Mouse (Mus musculus) left cerebral cortex, adult 8-10 months (tissue): ENCODE results near the gene Fpr2. TPM values are rescaled to one million over a fixed set of nuclear protein-coding genes. Genes with fewer than 3 reads are reported as not detected.
A peak's percentile ranks its signal among the peaks of the same experiment; 100 is the strongest.
"Not testable (repeated sequence)": the region's sequence is repeated elsewhere in the genome, so short reads cannot be mapped to it uniquely, and the experiment has no call there.

Experiments used
- DNase-seq, 2 experiments: peaks; one replicate each; pipeline ENCODE4 v3.0.0; 2022; ENCODE audit warnings: low spot score in 2 of 2
- total RNA-seq, 4 experiments: library from RNA; stranded (reverse); gene quantifications; 2 replicates each; pipeline ENCODE4 v1.2.4; 2022

Fpr2 gene
- total RNA-seq, 4 experiments from 2014 or later, result not detected

DNA sequence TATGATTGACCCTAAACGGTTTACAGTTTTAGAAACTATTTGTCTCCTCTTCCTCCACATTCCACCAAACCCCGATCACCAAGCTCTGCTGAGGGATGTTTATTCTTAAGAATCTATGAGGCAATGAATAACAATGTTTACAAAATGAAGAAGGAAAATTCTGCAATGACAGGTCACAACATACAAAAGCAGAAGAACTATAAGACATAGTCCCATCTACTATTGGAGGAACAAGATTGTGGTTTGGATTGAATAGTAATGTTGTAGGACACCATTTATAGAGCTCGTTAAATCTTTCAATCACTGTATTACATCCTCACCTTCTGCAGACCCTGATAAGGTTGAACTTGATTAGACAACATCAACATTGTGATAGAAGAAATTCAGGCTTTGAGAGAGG, 5.0 kb upstream of the Fpr2 start:
- DNase-seq, result no peak

DNA sequence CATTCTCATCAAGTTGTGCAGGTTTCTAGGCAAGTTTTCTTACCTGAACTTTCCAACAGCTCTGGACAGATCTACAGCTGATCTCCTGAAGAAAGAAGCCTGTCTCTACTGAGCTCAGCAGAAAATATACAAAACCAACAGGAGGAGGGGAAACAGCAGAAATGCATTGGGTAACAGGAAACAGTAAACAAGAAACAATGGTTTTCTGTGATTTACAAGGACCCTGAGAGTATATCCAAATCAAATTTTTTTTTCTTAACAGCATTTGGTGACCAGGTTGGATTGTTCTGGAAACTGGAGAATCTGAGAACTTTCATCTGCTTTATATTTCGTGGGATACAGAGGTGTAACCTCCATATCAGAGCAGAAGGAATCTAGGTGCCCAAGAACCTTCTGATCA, 3.8 kb upstream of the Fpr2 start, which contains the start of gene Fpr1:
TSS of gene Fpr1 (minus strand) at position 101 of the 400 bp plus-strand sequence.
- DNase-seq, result no peak

DNA sequence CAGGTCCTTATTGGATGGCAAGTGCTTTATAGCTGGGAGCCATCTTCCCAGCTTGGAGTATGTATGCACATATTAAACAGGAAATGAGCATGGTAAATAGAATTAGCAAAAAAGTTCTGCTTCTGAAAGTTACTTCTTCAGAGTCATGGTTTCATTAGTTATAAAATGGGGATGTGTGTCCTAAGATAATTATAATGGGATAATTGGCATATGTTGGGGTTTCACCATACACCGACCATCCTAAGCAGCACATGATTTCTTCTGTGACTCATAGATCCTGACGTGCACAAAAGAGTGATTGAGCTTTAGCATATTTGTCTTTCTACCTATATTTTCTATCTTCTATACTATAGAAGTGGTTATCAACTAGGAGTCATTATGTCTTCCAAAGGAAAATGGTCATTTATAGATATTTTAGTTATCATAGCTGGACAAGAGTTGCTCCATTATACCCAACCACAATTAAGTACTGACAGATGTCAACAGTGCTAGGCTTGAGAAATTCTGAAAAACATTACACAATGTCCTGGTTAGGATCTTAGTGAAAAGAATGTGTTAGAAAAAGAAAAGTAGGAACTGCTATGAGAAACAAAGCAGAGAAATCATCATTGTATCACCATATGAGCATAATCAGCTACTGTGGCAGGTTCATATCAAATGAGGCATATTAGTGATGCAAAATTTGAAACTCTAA, 2.3 kb downstream of the Fpr2 start:
- no peak for DNase-seq

DNA sequence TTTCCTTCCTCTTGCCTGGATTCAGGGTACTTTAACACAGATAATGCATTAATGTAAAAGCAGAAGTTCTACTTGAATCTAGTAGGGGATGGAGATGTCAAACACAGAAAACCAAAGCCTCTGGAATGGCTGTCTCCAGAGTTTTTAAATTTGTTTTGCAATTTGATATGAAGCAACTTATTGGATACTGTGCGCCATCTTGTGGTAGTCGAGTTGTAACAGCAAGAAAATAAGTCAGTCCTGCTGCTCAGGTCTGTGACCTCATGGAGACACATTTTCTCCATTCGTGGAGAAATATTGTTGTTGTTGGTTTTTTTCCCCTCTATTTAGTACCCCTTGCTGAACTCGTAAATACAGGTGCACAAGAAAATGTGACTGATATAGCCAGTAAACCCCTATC, 8.4 kb downstream of the Fpr2 start:
- DNase-seq, result no peak

DNA sequence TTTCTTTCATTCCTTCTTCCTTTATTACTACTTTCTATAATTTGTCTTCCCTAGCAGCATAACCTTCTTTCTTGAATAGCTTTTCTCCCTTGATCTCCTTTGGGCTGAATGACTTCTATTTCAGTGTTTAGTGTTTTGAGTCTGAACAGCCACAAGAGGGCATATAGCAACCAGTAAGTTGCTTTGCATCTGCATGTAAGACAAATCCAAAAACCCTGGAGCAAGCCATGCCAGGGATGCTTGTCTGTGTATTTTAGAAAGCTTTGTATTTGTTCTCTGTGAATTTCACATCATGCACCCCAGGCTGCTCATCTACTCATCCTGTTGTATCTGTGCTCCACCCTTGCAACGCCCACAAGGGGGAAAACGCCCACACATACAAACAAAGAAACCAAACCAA, 11.6 kb downstream of the Fpr2 start:
- no peak for DNase-seq

DNA sequence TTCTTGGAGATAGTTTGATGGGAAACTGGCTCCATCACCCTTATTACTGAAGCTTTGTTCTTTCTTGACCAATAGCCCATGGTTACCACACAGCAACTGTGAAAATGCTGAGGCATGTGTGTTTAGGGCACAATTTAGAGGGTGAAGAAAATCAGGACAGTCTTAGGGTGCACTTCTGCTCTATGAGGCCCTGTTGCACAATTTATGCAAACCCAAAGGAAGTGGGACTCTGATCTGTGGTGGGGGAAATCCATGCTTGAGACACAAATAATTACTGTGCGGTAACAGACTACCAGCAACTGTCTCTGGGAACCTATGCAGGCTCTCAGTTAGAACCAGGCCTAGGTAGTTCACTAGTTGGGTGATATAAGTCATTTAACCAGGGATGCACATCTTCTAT, 13.1 kb downstream of the Fpr2 start:
- no peak for DNase-seq

DNA sequence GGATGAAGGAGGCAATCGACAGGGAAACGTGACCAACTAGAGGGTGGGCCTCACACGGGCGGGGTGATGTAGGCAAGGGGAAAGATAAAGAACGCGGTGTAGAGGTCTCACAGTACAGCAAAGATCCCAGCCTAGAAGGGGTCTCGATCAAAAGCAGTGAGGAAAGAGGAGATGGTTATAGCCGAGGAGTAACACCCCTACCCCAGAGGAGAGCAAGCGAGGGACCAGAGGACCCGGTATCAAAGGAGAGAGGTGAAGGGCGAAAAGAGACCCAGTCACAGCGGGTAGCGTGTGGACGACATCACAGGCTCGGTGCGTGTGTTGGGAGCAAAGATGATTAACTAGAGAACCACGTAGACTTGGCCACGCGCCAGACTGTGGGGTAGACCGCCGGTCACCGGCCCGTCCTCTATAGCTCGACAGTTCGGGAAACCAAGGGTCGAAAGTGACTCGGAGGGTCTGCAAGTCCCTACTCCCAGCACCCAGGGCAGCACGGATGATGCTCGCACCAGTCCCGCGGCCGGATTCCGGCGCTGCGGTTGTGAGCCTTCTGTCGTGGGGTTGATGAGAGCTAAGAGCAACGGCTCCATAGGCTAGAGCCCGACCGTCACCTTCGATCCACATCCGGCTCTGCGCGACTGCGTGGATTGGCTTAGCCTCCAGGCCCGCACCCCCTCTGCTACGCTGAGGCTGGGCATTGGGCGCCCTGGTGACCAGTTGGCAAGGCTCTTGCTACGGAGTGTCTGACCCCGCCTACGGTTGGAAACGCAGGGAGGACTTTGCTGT, 22.2 kb downstream of the Fpr2 start:
- DNase-seq, result peak; percentile 57 to 88

DNA sequence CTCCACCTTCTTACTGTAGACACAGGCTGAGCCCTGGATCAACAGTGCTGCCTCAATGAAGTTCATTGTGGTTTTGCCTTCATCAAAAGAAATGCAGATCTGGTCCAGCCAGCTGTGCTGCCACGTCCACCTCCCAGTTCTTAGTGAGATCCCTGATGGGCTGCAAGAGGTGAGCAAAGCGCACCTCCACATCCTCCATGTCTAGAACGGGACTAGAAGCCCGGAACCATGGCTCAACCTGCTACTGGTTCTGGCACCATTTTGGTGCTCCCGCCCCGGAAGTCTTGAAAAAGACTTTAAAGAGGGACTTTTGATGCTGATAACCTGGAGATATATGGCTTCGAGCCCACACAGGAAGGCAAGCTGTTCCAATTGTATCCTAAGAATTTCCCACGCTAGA, 25.0 kb downstream of the Fpr2 start:
- DNase-seq, result not testable (repeated sequence)

DNA sequence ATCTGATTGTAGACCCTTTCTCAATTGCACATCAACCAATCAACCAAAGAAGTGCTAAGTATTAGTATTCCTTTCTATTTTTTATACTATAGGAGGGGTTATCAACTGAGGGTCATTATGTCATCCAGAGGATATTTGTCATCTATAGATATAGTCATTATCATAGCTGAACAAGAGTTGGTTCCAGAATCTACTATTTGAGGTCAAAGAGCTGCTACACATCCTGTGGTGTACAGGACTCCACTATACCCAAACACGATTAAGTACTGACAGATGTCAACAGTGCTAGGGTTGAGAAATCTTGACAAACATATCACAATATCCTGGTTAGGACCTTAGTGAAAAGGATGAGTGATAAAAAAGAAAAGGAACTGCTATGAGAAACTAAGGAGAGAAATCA, 29.8 kb downstream of the Fpr2 start:
- DNase-seq, result no peak

DNA sequence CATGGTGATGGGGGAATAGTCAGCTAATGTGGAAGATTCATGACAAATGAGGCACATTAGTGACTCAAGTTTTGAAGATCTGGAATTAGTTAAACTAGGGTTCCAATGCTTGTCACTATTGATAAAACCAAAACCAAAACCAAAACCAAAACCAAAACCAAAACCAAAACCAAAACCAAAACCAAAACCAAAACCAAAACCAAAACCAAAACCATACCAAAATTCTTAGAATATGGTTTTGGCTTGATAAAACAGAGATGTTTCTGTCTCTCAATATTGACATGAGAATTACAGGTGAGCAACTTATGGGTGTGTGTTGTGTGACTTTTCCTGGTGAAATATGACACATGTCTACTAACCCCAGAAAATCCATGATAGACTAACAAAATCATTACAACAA, 30.2 kb downstream of the Fpr2 start:
- no peak for DNase-seq

Other genes starting within 250 kb of the Fpr2 start
- not detected for gene Vmn2r90, start 184.1 kb upstream of the Fpr2 start, total RNA-seq
- 10 to 100 TPM; 70.6 to 89.4 (median 76.6) TPM for gene Spaca6, start 60.7 kb upstream of the Fpr2 start, total RNA-seq
- gene Has1, start 32.6 kb upstream of the Fpr2 start, total RNA-seq, result 1 to 10 TPM in 2 of 4 experiments, under 1 TPM in 2; 0.74 to 1.6 (median 1.00) TPM
- gene Fpr1, start 3.9 kb upstream of the Fpr2 start, total RNA-seq, result not detected
- gene Fpr3, start within 50 bp of the Fpr2 start, total RNA-seq, result not detected
- not detected for gene Fpr-rs4, start 133.9 kb downstream of the Fpr2 start, total RNA-seq
- under 1 TPM in 1 of 4 experiments, not detected in 3; 0.07 TPM for gene Vmn2r124, start 161.6 kb downstream of the Fpr2 start, total RNA-seq
- not detected for gene Vmn2r91, start 197.2 kb downstream of the Fpr2 start, total RNA-seq